Mouse (Mus musculus) frontal cortex, postnatal 10 days (tissue): ENCODE data around the gene AI413582.
A peak's percentile ranks its signal among the peaks of the same experiment; 100 is the strongest.

Experiments
- DNase-seq, 2 experiments: peaks; one replicate each; pipeline ENCODE4 v3.0.0; 2022; ENCODE audit warnings: low spot score in 2 of 2, mixed read lengths in 1 of 2

The AI413582 gene

GRCm38 (mm10) chr17:27565163-27565941 lies at the start of gene AI413582:
Gene AI413582 (minus strand): TSS chr17:27565756.
- DNase-seq = peak; percentile 90 to 95

GRCm38 (mm10) chr17:27613016-27613415 lies 47.5 kb upstream of the AI413582 start:
- no peak for DNase-seq

- no peak for DNase-seq
Measured at GRCm38 (mm10) chr17:27611994-27612393, 46.4 kb upstream of the AI413582 start.

- no peak for DNase-seq
Measured at GRCm38 (mm10) chr17:27611519-27611884, 45.9 kb upstream of the AI413582 start.

GRCm38 (mm10) chr17:27610679-27611518 lies 45.3 kb upstream of the AI413582 start:
- DNase-seq = peak; percentile 49 to 65

GRCm38 (mm10) chr17:27609576-27609975 lies 44.0 kb upstream of the AI413582 start:
- no peak for DNase-seq

GRCm38 (mm10) chr17:27603522-27604234 lies 38.1 kb upstream of the AI413582 start:
- no peak for DNase-seq

- no peak for DNase-seq
Measured at GRCm38 (mm10) chr17:27603036-27603435, 37.5 kb upstream of the AI413582 start.

GRCm38 (mm10) chr17:27600869-27601268 lies 35.3 kb upstream of the AI413582 start:
- no peak for DNase-seq

- DNase-seq = no peak
Measured at GRCm38 (mm10) chr17:27600286-27600685, 34.7 kb upstream of the AI413582 start.

- DNase-seq = no peak
Measured at GRCm38 (mm10) chr17:27596376-27597190, 31.0 kb upstream of the AI413582 start.

- no peak for DNase-seq
Measured at GRCm38 (mm10) chr17:27595659-27596375, 30.3 kb upstream of the AI413582 start.

GRCm38 (mm10) chr17:27592565-27592910 lies 27.0 kb upstream of the AI413582 start:
- DNase-seq = no peak

- DNase-seq = no peak
Measured at GRCm38 (mm10) chr17:27591826-27592564, 26.4 kb upstream of the AI413582 start.

- no peak for DNase-seq
Measured at GRCm38 (mm10) chr17:27588231-27588630, 22.7 kb upstream of the AI413582 start.

- DNase-seq = no peak
Measured at GRCm38 (mm10) chr17:27587252-27587651, 21.7 kb upstream of the AI413582 start.

GRCm38 (mm10) chr17:27586661-27587060 lies 21.1 kb upstream of the AI413582 start:
- DNase-seq = no peak

- no peak for DNase-seq
Measured at GRCm38 (mm10) chr17:27583185-27583894, 17.8 kb upstream of the AI413582 start.

- DNase-seq = no peak
Measured at GRCm38 (mm10) chr17:27580392-27581068, 15.0 kb upstream of the AI413582 start.
